Mouse (Mus musculus) CD4-positive, CD25-positive, alpha-beta regulatory T cell, adult 4 months (primary cell): ENCODE measurements around the gene Plcd3. TPM values are rescaled to one million over a fixed set of nuclear protein-coding genes. Genes with fewer than 3 reads are reported as not detected.

Experiments used
- ATAC-seq: one replicate; pipeline ENCODE4 v1.8.0; 2017
- polyA plus RNA-seq, 2 experiments: library from polyadenylated mRNA; unstranded; fragments of 100-300 nt; shearing (Covaris generic); gene quantifications; one replicate each; pipeline ENCODE4 v1.2.1; 2017

The Plcd3 gene
- polyA plus RNA-seq, 2 experiments from 2014 or later = 0.41 to 0.51 TPM

GRCm38 (mm10) chr11:103058499-103059085 is 42.9 kb downstream of the Plcd3 start:
- ATAC-seq = no peak

GRCm38 (mm10) chr11:103056636-103057035 is 44.8 kb downstream of the Plcd3 start:
- ATAC-seq = no peak

GRCm38 (mm10) chr11:103054798-103055197 is 46.7 kb downstream of the Plcd3 start:
- no peak for ATAC-seq

DNA sequence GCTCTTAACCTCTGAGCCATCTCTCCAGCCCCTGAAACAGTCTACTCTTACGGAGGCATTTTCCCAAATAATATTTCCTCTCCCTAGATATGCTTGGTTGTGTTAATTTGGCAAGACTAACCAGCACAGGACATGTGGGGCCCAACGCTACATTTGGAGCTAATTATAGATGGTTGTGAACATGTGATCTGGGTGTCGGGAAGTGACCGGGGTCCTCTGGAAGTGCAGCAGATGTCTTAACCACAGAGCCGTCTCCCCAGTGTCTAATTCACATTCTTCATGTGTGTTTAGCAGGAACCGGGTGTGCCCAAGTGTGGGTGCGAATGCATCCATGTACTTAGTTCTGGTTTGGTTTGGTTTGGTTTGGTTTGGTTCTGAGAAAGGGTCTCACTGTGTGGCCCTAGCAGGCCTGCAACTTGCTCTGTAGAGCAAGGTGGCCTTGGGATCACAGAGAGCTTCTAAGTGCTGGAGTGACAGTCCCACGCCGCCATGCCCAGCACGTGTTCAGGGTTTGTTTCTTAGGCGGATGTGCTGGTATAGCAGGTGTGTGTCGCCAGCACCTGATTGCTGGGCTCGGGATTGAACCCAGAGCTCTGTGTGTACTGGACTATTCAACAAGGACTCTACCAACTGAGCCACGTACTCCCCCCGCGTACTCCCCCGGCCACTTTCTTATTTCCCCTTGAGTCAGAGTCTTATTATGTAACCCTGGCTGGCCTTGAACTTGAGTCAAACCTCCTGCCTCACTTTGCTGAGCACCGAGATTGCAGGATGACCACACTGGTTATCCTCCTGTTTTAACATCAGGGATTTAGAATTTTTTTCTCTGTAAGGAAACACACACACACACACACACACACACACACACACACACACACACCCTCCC is 48.0 kb downstream of the Plcd3 start:
- ATAC-seq = no peak

GRCm38 (mm10) chr11:103052078-103052477 is 49.4 kb downstream of the Plcd3 start:
- ATAC-seq = no peak

- no peak for ATAC-seq
Measured at GRCm38 (mm10) chr11:103051249-103051691, 50.2 kb downstream of the Plcd3 start.

GRCm38 (mm10) chr11:103050153-103050552 is 51.3 kb downstream of the Plcd3 start:
- no peak for ATAC-seq

DNA sequence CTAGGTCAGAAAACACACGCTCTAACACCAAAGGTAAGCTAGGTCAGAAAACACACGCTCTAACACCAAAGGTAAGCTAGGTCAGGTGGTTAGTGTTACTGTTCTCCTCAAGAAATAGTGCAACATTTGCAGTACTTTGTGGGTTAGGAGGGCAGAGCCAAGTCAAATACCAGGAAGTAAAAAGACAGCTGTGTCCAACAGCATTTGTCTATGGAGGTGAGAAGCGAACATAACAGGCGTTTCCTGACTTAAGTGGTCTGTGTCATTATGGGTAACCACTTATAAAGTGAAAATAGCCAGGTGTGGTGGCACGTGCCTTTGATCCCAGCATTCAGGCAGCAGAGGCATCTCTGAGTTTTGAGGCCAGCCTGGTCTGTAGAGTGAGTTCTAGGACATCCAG is 51.8 kb downstream of the Plcd3 start:
- no peak for ATAC-seq

DNA sequence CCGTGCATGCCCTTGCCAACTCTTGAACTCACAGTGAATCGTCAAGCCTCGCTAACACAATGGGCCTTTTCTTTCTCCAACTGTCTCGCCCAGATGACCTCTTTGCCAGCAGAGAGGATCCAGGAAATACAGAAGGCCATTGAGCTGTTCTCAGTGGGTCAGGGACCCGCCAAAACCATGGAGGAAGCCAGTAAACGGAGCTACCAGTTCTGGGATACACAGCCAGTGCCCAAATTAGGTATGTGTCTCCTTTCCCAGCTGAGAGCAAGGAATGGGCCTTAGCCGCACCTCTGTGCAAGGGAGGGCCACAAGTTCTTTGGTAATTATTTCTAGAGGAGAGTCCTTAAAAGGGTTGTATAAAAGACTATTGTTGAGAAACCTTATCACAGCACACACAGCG is 55.2 kb downstream of the Plcd3 start:
- ATAC-seq = no peak

DNA sequence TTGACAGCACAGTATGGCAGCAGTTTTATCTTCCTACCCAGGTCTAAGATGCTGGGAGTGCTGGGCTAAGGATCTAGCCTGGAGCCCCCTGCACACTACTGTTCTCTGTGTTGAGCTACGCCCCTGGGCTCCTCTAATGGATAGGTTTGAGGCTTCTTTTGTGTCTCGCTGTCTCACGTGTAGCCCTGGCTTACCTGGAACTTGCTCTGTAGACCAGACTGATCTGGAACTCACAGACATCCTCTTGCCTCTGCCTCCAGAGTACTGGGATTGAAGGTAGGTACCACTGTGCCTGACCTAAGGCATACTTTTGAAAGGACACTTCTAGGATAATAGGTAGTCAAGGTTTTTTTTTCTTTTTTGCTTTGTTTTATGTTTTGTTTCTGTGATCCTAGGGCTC is 57.5 kb downstream of the Plcd3 start:
- no peak for ATAC-seq

- no peak for ATAC-seq
Measured at GRCm38 (mm10) chr11:103042828-103043227, 58.6 kb downstream of the Plcd3 start.

GRCm38 (mm10) chr11:103038037-103038436 is 63.4 kb downstream of the Plcd3 start:
- no peak for ATAC-seq

GRCm38 (mm10) chr11:103036881-103037465 is 64.5 kb downstream of the Plcd3 start:
- ATAC-seq = no peak

DNA sequence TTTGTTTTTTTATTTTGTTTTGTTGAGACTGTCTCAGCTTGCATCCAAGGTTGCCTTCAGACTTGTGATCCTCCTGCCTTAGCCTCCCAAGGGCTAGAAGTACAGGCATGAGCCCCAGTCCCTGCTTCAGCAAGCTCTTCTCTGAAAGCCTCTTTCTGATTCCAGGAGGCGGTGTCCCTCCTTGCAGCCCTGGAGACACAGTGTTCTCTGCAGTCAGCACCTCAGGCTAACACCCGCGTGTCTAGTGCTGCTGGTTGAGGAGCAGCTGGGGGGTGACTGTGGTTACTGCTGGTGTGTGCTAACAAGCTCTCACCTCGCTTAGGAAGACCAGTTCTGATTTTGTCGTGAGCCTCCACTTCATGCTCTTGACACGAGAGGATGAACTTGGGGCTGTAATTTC is 66.5 kb downstream of the Plcd3 start:
- no peak for ATAC-seq

- ATAC-seq = no peak
Measured at GRCm38 (mm10) chr11:103033030-103033429, 68.4 kb downstream of the Plcd3 start.

DNA sequence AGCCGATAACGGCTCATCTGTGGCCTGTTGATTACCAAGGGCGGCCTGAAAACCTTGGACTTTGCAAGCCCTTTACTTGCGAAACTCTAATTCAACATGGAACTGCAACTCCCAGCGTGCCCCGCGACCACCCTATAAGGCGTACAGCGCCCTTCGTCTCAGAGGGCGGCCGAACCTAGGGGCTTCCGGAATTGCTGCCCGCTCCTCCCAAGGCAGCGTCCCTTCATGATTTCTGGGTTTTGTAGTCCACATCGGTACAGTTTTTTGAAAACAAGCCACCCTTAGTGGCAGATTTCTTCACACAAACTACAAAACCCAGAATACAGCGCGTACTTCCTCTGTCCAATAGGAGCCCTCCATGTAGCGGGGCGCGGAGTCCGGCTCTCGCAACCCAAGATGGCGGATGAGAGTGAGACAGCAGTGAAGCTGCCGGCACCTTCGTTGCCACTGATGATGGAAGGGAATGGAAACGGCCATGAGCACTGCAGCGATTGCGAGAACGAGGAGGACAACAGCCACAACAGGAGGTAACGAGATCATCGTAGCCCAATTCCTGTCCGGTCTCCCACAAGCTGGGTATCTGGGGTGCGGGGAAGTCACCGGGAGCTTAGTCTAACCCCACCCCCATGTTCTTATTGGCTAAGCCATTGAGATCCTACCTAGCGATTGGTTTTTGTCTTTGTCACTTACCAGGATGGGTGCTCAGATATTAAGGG is 73.1 kb downstream of the Plcd3 start, which contains the start of the genes Nmt1 and Dcakd:
TSS of gene Nmt1 (plus strand) at position 15 of the 716 bp plus-strand sequence.
TSS of gene Dcakd (minus strand) at position 158 of the 716 bp plus-strand sequence.
- peak; percentile 97 for ATAC-seq

DNA sequence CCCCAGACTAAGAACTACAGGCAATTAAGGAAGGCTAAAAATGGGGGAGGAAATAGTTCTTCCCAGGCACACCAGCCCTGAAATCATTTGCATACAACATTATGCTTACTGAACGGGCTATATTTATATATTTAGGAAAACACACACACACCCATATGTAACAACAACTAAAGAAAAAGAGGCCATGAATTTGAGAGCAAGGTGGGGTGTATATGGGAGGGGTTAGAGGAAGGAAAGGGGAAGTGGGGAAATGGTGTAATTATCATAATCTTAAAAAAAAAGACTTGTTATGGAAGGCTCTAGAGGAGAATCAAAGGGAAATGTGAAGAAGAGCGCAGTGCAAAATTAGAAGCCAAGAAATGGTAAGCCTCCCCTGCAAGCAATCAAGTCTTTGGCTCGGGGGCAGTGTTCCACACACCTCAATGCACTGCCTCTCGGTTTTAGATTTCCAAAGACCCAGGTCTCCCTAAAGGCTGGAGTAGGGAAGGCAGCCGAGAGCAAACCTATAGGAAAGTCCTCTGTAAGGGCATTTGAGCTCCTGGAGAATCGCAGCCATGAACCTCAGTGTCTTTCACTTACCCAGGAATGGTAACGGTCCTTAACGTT is 73.8 kb downstream of the Plcd3 start:
- peak; percentile 1 for ATAC-seq

- no peak for ATAC-seq
Measured at GRCm38 (mm10) chr11:103026901-103027300, 74.6 kb downstream of the Plcd3 start.

DNA sequence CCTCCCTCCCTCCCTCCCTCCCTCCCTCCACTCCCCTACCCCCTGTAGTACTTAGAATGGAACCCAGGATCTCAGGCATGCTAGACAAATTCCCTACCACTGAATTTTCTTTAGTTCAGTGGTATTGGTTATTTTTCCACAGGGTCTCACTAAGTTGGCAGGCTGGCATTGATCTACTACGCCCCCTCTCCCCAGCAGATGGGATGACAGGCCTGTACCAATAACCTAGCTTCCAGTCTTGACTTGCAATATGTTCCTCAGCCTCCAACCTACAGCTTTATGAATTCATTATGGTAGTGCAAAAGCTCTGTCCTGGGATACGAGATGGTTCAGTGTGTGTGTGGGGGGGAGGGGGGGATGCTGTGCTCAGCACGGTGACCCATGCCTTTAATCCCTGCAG is 77.5 kb downstream of the Plcd3 start:
- ATAC-seq = no peak

GRCm38 (mm10) chr11:103020713-103021335 is 80.6 kb downstream of the Plcd3 start:
- ATAC-seq = no peak
